Mouse (Mus musculus) spleen, postnatal 14 days (tissue): ENCODE results near the gene Gpc6.

Experiments used
- DNase-seq, 2 experiments: peaks; one replicate each; pipeline ENCODE4 v3.0.0; 2021 to 2022; ENCODE audit warnings: low spot score in 2 of 2

Gpc6 gene

GRCm38 (mm10) chr14:117708817-117709216 lies 783.7 kb downstream of the Gpc6 start:
- DNase-seq: no peak

GRCm38 (mm10) chr14:117710463-117710911 lies 785.4 kb downstream of the Gpc6 start:
- no peak for DNase-seq

GRCm38 (mm10) chr14:117712311-117712710 lies 787.2 kb downstream of the Gpc6 start:
- no peak for DNase-seq

- no peak for DNase-seq
These were observed 789.0 kb downstream of the Gpc6 start for GRCm38 (mm10) chr14:117714165-117714564.

GRCm38 (mm10) chr14:117716305-117716704 lies 791.2 kb downstream of the Gpc6 start:
- no peak for DNase-seq

- DNase-seq: no peak
These were observed 803.6 kb downstream of the Gpc6 start for GRCm38 (mm10) chr14:117728741-117729140.

GRCm38 (mm10) chr14:117755231-117755630 lies 830.1 kb downstream of the Gpc6 start:
- DNase-seq: no peak

GRCm38 (mm10) chr14:117756505-117756904 lies 831.4 kb downstream of the Gpc6 start:
- no peak for DNase-seq

GRCm38 (mm10) chr14:117757790-117758358 lies 832.8 kb downstream of the Gpc6 start:
- DNase-seq: no peak

GRCm38 (mm10) chr14:117760830-117761517 lies 835.9 kb downstream of the Gpc6 start:
- DNase-seq: no peak

- DNase-seq: no peak
These were observed 837.8 kb downstream of the Gpc6 start for GRCm38 (mm10) chr14:117762934-117763333.

GRCm38 (mm10) chr14:117767861-117768260 lies 842.7 kb downstream of the Gpc6 start:
- DNase-seq: no peak

- no peak for DNase-seq
These were observed 843.6 kb downstream of the Gpc6 start for GRCm38 (mm10) chr14:117768697-117769096.

- DNase-seq: no peak
These were observed 848.3 kb downstream of the Gpc6 start for GRCm38 (mm10) chr14:117773373-117773772.

- no peak for DNase-seq
These were observed 852.9 kb downstream of the Gpc6 start for GRCm38 (mm10) chr14:117777866-117778500.

- no peak for DNase-seq
These were observed 853.7 kb downstream of the Gpc6 start for GRCm38 (mm10) chr14:117778538-117779413.

GRCm38 (mm10) chr14:117781724-117782123 lies 856.6 kb downstream of the Gpc6 start:
- no peak for DNase-seq

- DNase-seq: no peak
These were observed 858.7 kb downstream of the Gpc6 start for GRCm38 (mm10) chr14:117783671-117784262.

- no peak for DNase-seq
These were observed 859.8 kb downstream of the Gpc6 start for GRCm38 (mm10) chr14:117784960-117785359.

GRCm38 (mm10) chr14:117785507-117786085 lies 860.5 kb downstream of the Gpc6 start:
- no peak for DNase-seq

- DNase-seq: no peak
These were observed 861.5 kb downstream of the Gpc6 start for GRCm38 (mm10) chr14:117786647-117787046.
